Mouse (Mus musculus) liver, adult (tissue): ENCODE results near the gene Cfap299.

Experiments used
- GATA4 ChIP-seq: IDR thresholded peaks from 2 replicates; pipeline ENCODE4 v1.6.1; 2014; ENCODE audit warnings: mild to moderate bottlenecking, low read length; ENCODE audit not compliant: insufficient replicate concordance

Gene Cfap299

DNA sequence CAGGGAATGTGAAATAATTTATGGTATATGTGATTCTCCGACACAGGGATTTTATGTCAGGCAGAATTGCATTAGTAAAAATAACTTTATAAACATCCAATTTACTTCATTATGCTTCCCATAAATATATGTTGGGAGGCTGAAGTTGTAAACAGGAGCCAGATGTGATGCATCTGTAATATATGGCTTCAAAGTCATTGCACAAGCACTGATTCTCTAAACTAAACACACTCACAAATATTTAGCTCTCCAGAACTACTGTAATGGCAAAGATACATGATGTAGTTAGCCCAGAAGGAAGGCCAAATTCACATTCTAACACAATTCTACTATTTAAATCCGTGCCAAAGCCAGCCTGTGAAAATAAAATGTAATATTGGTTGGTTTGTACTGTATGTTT is 120.8 kb downstream of the Cfap299 start:
- TF ChIP-seq GATA4 = no peak

DNA sequence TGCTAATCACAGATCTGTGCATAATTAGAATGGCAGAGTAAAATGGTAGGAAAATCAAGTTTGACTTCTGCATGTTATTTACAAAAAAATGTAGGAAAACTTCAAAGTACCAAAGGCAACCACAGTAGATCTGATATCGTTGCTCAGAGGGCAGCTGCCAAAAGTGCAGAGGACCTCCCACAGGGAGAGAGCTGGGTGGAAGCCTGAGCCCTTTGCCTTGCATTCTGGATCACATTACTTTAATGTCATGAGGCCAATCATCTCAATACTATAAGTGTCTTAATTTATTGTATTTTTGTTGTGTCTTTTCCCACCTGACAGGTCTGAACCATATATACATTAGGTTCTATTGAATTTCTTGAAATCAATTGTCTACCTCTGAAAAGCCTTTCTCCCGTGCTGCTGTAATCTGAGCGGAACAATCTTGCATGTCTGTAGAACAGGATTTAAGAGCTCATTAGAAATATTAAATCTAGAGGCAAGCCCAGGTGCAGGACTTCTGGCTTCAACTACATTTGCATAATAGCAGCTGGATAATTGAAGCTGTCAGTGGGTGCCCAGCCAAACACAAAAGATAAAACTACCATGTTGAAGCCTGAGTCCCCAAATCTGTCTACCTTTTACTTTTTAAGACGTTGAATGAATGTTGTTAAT is 137.9 kb downstream of the Cfap299 start:
- TF ChIP-seq GATA4 = no peak

DNA sequence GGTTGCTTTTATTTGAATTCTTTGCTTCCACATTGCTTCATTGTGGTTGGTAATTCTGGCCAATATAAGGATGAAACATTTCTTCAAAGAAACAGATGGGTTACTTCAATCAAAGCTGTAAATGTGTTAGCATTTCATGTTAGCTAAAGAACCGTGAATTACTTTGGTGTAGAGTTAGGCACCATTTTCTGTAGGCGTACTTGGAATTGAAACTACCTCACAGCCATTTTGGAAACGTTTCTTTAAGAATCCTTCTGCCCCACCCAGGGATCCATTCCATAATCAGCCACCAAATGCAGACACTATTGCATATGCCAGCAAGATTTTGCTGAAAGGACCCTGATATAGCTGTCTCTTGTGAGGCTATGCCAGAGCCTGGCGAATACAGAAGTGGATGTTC is 140.9 kb downstream of the Cfap299 start:
- TF ChIP-seq GATA4 = no peak

DNA sequence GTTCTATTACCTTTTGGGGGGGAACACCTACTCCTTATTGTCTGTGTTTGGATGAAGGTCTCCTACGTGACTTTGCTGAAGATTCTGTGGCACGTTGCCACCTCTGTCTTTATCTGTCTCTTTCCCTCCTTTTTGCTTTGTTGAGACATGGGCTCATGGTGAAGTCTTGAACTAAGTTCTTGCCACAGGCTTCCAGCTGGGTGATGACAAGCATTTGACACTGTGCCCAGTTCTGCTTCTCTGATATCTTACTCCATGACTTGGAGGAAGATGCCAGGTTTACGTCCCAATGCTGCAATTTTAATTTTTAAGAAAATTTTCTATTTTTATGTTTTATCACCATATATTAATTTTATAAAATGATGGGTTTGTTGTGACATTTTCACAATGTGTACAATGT is 147.4 kb downstream of the Cfap299 start:
- no peak for TF ChIP-seq GATA4

- TF ChIP-seq GATA4 = no peak
These were observed 148.2 kb downstream of the Cfap299 start for GRCm38 (mm10) chr5:98477261-98477660.

DNA sequence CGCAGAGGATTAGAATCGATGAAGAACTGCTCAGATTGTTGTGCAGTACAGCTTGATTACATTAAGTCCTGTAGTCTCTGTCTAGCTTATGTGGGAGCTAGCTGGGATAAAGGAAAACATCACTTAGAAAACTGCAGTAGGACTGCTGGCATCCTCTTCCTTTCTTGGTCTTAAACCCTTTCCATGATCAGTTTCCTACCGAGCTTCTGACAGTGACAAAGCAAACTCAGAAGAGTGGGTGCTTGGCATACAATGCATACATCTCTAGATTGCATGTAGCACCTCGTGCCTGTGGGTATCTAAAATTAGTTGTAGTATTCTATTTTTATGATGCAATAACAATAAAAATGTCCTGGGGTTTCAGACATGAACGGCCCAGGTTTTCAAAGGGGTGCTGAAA is 154.4 kb downstream of the Cfap299 start:
- TF ChIP-seq GATA4 = no peak

DNA sequence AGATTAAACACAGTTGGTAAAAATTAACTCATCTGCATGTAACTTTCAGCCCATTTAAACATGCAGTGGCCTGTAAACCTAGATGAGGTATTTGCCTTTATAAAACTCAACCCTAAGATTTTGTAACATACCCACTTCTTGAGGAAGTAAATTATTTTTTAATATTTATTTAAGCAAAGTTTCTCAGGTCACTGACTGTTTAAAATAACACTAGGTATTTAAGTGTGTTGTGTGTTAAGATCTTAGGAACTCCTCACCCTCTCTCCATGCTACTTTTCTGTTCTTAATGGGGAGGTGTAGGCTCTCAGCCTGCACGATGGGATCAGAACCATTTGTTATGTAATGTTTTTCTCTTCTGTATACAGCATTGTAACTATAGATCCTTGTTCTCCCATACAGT is 156.1 kb downstream of the Cfap299 start:
- TF ChIP-seq GATA4 = no peak

DNA sequence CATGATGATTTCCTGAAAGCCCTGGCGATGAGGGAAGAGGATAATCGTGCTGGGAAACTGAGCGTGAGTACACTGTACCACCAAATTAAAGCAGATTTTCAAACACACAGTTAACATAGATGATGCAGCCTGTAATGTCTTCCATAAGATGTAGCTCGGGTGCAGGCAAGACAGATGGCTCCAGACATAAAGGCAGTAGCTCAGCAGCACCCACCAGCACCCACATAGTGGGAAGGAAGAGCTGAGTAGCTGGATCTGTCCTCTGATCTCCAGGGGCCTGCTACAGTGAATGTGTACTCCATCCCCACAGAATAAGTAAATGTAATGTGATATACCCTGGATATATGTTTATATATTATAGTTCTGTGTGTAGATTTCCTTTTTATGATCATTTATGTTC is 169.2 kb downstream of the Cfap299 start:
- no peak for TF ChIP-seq GATA4

DNA sequence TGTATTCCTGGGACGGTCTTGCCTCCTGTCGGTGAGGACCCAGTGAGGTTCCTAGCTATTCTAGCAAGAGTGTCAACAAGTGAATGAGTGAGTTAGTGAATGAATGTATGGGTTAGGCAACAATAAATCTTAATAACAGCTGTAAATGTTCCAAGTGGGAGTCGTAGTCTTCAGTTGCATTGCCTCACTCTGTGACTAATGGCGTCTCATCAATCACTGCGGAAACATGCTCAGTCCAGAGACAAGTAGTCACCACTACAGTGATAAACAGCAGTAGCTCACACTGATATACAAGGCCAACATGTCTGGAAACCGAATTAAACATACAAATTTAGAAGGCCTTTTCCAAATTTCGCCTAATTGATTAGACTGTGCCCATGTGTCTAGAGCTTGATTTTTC is 187.1 kb downstream of the Cfap299 start:
- TF ChIP-seq GATA4 = no peak

DNA sequence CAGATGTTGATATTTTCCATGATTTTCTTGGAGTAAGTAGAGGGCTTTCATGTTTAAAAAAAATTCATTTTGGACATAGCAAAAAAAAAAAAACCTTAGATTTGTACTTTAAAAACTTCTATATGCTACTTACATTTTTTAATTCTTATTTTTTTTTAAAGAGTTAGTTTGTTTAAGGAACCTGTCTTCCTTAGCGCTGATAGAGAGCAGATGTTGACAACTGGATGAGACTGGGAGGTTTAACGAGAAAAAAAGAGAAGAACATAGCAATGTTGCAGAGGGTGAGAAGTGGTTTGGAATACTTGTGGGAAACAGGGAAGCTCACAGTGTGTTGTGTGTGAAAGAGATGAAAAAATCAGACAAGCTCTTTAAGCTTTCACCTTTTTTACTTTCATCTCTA is 191.0 kb downstream of the Cfap299 start:
- TF ChIP-seq GATA4 = no peak

GRCm38 (mm10) chr5:98522270-98522977 is 193.3 kb downstream of the Cfap299 start:
- no peak for TF ChIP-seq GATA4

DNA sequence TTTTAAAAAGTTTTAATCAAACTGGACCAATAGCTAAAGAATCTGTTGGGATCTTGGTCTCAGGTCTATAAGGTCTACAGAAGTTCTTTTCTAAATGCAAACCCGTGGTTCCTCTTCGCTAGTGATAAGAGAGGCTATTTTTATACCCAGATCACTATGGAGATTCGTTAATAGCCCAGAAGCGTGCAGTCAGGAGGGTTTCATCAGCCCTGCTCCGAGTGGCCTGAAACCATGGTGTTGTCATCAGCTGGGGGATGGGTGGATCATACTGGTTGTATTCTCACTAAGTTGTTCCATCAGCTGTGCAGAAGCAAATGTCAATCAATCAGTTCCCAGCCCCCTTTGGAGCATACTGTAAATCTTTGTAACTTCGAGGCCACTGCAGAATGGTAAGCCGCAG is 193.9 kb downstream of the Cfap299 start:
- no peak for TF ChIP-seq GATA4

DNA sequence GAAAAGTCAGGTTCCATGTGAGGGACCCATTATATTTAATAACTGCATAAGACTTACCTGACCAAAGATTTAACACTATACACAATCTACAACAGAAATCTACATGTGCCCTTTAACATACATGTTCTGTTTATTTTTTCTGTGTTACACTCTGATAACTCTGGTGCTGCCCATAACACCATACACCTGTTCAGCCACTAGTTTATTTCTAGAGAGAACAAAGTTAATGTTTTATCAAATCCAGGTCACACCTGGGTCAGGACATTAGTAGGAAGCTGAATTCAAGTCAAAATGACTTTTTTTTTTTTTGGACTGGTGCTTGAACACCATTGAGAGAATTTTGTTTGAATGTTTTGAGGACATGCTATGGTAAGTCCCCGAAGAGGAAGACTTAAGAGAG is 194.7 kb downstream of the Cfap299 start:
- no peak for TF ChIP-seq GATA4

GRCm38 (mm10) chr5:98541333-98541732 is 212.2 kb downstream of the Cfap299 start:
- no peak for TF ChIP-seq GATA4

DNA sequence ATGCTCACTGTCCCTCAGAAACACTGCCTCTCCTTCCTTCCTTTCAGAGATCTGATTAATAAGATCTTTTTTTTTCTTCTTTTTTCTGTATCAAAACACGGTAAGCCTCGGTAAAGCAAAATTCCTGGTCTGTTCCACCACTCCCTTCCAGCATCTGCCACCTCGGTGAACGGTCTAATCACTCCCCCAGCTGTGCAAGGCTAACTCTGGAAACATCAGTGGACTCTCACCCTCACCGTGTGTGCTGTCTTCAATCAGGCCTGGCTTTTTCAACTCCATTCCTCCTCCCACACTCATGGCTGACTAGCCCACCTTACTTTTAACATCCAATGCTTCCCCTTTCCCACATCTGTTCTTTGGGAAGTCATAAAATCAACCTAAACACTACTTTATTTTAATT is 221.2 kb downstream of the Cfap299 start:
- no peak for TF ChIP-seq GATA4

DNA sequence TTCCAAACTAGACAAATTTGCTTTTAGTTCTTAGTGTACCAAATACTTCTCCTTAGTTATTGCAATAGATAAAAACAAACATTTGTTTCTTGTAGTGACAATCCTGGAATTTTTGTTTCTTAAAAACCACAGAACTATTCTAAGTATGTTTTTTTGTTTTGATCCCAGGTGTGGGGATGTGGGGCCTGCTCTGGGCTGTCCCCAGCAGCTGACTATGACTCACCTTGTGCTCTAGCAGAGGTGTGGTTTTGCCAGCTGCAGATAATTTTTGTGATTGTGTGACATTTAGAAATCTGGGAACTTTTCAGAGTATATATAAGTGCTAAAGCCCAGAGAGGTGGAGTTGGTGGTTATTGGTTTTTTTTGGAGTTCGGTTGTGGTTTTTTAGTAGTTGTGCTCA is 221.8 kb downstream of the Cfap299 start:
- TF ChIP-seq GATA4 = no peak

GRCm38 (mm10) chr5:98552395-98552794 is 223.3 kb downstream of the Cfap299 start, which contains the start of gene Gm11111:
Gm11111 (plus strand) TSS chr5:98552695.
- no peak for TF ChIP-seq GATA4

DNA sequence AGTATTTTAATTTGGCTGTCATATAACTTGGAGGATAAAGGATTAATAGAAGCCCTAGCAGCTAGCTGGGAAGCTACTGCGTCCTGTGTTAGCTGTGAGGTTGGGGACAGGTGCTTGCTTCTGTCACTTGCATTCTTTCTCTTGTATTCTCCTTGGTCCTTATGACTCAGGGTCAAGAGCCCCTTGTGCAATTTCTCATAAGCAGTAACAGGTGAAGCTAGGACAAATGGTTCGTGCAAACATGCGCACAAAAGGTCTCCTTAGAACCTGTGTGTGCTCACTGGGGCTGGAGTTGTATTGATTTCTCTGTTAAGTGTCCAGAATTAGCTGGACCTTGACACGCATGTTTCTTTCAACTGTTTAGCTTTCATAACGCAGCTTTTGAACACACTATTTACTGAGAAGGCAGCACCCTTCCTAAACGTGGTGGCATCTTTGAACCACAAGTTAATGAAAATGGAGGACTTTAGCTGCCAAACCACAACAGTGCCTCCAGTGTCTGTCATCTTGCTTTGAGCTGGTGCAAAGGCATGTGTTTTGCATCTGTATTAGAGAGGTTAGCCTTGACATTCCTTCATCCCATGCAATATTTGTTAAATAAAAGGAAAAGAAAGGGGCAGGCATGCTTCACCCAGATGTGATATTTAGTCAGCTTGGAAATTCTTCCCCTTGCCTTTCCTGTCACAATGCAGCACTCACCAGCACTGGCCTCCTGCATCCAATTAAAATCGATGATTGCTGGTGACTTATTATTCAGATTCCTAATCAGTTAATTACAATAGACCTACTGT is 223.9 kb downstream of the Cfap299 start:
- no peak for TF ChIP-seq GATA4
